Mouse (Mus musculus): ENCODE results near the gene Nlgn2.

DNA sequence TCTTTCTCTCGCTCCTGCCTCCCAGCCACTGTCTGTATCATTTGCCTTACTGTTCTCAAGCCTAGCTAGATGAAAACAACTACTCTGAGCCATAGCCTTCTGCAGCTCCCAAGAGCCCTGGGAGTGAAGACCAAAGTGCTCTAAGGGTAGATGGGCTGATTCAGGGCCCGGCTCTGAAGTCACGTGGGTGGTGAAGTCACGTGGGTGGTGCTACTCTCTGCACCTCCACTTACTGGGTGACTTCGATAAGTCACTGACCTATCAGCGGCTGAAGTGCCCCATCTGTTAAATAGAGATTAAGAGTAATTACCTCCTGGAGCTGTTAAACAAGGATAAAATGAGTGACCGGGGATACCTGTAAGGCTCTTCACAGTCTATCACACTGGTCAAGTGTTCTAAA is 16.4 kb upstream of the Nlgn2 start:
- TF ChIP-seq TAL1 (IDR thresholded peaks at IDR 0.05; ENCODE audit: low read length), result peak; percentile 98
- peak; percentile 89 for TF ChIP-seq GATA1 (IDR thresholded peaks at IDR 0.05; ENCODE audit: low read length)
